Mouse (Mus musculus): ENCODE results near the gene Rpl18a.
"Not testable (repeated sequence)": the region's sequence is repeated elsewhere in the genome, so short reads cannot be mapped to it uniquely, and the experiment has no call there.

Rpl18a gene

DNA sequence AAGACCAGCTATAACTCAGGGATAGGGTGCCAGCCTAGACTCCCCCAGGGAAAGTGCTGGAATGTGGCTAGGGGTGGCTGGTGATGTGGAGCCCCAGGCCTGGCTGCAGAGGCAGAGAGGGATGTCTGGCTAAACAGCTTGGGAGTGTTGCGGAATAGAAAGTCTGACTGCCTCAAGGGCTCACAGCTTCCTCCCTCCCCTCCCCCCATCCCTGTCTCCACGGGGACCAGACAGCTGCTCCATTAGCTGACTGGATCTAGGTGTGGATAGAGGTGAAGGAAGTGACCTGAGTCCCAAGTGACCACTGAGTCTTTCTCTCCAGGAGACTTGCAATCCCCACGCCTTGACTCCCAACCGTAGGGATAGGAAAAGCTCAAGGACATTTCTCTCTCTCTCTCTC lies 5.9 kb upstream of the Rpl18a start:
- DNase-seq (ENCODE audit: low read depth, low spot score), result no peak

DNA sequence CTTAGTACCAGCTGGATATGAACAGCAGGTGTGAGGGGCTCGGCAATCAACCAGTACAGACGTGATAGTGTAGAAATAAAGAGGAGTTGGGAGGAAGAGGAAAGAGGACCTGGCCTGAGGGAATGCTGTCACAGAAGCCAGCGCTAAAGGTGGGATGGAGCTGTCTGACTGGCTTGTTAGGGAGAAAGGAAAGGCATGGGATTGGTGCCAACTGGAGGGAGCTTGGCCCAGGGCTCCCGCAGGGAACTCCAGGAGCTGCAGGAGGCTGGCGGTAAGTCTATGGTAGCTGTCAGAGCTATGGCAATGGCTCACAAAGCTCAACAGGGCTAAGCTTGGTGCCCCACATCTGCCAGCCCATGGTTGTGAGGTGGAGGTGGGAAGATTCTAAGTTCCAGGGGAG lies 5.0 kb upstream of the Rpl18a start:
- no peak for DNase-seq (ENCODE audit: low read depth, low spot score)

DNA sequence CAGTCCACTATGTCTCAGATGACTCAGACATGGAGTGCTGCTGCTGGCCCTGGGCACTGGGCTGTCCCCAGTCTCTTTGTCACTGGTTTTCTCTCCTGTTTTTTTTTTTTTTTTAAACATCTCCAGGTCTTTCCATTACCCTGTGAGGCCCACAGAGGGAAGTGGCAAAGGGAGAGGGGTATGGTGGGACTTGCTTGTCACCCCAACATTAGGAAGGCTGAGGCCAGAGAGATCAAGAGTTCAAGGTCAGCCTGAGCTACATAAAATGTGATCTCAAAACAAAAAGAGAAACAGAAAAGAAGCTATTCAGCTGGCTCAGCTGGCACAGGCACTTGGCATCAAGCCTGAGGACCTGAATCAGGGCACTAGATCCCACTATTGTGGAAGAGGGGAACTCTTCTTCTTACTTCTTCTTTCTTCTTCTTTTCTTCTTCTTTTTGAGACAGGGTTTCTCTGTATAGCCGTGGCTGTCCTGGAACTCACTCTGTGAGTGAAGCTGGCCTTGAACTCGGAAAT lies 3.7 kb upstream of the Rpl18a start:
- no peak for DNase-seq (ENCODE audit: low read depth, low spot score)

DNA sequence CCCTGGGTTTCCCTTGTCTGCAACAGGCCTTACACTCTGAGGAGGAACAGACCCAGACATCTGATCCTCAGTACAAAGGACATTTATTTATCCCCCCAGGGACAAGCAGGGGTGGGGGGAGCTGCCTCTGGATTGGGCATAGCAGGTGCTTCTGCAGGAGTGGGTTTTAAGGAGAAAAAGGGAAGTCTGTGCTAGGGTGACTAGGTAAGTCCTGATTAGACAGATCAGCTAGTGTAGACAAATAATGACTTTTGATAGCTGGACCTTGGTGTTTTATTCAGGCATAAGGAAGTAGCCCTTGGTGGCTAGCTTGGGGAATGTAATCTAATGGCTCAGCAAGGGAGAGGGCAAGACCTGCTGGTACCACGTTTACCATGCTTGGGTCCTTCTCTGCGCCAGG lies 2.0 kb upstream of the Rpl18a start:
- DNase-seq (ENCODE audit: low read depth, low spot score), result no peak

DNA sequence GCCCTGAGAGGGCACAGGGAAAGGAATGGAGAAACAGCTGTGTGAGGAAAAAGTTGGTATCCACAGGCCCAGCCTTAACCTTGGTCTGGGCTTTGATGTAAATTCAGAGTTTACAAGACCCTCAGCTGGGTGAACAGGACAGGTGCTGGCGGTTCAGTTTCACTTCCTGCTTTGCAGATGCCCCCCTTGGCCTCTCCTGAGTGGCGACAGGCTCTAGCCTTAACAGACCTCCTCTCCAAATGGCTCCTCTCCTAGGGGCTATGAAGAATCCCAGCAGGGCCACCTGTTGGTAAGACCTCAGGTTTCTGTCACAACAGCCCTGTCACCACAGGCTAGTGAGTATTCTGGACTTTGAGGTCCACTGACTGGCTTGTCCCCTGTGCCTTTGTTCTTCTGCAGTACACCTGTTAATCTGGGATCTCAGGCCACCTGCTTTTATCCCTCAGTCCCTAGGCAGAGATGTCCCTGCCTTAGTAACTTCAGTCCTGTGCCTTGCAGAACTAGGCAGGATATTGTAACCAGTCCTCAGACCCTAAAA lies 1.5 kb upstream of the Rpl18a start:
- DNase-seq (ENCODE audit: low read depth, low spot score), result no peak

DNA sequence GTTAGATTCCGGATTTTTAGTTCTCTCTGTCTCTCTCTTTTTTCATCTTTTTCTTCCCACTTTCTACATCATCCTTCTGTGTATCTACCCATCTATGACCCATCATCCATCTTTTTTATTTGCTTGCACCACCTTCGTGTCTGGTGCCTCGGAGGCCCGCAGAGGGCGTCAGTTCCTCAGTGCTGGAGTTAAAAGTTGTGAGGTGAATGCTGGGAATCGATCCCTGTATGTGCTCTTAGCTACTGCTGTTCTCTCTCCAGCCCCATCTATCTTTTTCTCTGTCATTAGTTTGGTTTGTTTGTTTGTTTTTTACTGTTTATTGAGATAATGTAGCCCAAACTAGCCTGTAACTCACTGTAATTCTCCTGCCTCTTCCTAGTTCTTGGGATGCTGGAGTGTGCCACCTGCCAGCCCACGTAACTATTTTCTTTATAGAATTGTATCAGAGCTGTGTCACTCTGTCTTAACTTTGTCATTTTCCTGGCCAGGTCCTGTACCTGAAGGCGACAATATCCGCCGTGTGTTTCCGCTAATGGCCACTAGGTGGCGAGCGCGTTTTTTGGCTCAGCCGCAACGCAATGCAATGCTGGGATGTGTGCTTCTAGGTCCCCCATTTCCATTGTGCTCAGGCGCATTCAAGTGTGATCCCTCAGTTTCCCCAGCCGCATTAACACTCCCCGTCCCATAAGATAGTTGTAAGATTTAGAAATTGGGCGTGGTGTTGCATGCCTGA lies 635 bp upstream of the Rpl18a start:
- no peak for DNase-seq (ENCODE audit: low read depth, low spot score)

DNA sequence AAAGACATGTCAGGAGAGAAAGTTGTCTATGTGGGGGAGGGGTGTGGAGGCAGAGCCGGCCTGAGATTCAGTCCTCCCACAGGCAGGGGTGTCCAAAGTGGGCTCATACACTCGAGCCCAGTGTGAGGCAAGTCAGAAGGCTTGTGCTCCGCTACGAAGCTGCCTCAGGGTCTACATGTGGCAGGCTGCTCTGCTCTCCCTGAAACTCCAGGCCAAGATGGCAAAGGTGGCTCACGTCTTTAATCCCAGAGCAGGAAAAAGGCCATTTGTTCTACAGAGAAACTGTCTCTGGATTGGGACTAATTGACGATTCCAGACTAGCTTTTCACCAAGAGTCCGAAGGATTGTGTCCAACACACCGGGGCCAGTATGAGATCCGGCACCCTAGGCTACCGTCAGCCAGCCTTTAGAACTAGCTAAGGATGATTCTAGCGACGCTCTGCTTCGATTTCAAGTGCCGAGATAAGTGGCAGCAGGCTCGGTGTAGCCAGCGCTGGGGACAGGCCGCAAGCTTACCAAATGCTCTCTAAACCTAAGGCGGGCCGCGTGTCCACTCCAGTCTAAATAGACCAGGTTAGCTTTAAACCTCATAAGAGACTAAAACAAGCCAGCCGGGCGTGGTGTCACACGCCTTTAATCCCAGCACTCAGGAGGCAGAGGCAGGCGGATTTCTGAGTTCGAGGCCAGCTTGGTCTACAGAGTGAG lies 744 bp downstream of the Rpl18a start:
- DNase-seq (ENCODE audit: low read depth, low spot score), result no peak

DNA sequence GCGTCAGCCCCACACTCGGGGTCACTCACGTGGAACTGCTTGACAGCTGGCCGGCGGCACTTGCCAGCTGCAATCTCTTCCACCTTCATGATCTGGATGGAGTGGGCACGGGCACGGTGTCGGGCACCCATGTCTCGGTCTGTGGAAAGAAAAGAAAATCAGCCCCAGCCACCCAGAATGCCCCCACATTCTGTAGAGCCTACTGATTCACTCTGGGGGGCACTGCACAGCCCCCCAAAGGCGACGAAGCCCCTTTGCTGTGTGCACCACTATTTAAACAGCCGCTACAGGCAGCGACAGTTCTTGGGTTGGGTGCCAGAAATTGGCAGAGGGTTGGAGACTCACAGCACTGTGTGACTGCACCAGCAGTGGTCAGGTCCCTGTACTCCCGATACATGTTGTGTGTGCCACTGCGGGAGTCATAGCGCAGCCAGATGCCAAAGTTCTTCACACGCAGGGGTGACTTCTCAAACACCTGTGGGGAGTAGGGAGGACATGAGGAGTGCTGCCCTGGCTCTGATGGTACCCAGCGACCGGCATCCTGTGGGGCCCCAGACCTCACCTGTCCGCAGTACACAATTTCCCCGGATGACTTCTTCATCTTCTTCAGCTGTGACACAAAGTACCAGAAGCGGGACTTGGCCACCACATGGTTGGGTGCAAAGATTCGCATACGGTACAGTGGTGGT lies 1.5 kb downstream of the Rpl18a start:
- not testable (repeated sequence) for DNase-seq (ENCODE audit: low read depth, low spot score)

DNA sequence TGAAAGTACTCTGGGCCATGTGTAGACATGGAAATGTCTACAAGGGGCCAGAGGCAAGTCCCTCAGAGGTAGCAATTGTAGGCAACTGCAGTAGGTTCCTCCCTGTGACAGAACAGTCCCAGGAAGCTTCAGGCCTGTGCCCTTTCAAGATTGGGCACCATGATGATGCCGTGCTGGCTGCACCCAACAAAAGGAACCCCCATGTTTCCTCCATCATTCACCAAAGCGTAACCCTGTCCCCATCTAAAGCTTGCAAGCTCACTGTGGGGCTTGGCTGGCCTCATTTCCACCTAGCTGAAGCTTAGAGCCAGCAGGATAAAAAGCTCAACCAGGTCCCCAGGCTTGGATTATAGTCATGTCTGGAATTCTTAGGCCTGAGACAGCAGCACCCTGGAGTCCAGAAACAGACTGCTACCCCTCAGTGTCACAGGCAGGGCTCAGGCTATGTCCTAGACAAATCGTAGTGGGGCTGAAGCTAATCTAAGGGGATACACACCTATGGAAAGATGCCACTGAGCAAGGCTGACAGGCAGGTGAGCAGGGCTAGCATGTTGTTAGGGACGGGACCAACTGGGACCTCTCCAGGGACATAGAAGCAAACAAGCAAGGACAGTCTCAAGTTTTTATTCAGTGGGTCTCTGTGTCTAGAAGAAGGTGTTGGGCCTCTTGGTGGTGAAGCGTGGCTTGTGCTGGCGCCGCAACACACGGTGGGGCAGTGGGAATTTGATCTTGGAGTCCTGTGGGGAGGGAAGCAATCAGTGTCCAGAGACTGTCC lies 2.3 kb downstream of the Rpl18a start:
- DNase-seq (ENCODE audit: low read depth, low spot score), result no peak

DNA sequence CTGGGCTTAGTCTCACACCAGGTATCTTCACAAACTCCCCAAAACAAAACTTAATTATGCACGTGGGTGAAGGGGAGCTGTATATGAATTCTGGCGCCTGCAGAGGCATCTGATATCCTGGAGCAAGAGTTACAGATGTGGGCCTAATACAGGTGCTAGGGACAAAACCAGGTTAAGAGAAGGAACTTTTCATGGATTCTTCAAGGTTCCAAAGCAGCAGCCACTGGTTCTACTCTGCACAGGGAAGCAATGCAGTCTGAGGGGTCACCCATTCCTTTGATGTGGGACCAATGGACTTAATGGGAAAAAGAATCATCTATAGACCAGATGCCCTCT lies 2.9 kb downstream of the Rpl18a start:
- no peak for DNase-seq (ENCODE audit: low read depth, low spot score)

DNA sequence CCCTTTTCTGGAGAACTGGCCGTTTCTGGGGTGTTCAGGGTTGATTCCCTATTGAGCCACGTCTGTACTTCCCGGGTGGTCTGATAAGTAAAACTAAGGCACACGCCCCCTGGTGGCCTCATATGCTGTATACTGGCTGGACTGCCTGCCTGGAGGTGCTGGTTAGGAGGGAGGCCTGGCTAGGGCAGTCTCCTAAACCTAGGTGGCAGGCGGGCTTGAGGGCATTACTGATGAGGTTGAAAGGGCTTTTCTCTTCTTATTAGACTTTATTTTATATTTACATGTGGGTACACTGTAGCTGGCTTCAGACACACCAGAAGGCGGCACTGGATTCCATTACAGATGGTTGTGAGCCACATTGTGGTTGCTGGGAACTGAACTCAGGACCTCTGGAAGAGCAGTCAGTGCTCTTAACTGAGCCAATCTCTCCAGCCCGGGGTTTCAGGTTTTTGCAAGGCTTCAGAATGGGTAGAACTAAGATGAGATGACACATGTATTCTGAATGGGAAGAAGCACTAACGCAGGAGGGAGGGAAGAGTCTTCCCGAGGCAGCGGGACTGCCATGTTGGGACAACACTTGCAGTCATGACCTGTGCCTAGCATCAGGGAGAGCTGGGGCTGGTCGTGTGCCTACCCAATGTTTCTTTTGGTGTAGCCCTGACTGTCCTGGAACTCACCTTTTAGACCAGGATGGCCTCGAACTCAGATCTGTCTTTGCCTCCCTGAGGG lies 3.4 kb downstream of the Rpl18a start:
- DNase-seq (ENCODE audit: low read depth, low spot score), result no peak

DNA sequence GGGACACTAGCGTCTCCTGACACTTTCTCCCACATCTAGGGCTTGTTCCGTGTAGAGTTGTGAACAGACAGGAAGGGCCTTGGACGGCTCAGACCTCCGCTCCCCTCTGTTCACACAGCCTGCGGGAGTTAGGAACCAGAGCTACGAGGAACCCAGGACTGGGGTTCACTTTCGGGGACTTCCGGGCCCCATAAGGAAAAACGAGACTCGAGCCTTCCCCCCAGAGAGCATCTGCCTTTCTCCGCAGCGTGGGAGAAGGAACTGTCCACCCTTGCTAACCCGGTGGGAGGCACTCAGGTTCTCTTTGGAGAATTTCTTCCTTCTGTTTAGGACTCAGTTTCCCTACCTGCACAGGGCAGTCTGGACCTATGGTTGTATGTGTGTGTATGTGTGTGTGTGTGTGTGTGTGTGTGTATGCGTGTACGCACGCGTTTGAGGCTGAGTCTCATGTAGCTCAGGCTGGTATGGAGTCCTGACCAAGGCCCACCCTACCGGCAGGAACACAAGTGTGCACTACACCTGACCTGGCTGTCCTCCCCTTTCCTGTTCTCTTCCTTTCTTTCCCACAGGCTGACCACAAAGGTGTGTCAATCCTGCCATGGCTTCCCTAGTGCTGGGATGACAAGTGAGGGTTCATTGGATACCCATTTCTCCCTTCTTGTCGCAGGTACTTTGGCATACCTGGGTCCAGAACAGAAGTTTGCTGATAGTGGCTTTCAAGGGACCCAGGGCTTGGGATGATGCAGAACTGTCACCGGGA lies 4.1 kb downstream of the Rpl18a start:
- DNase-seq (ENCODE audit: low read depth, low spot score), result no peak

DNA sequence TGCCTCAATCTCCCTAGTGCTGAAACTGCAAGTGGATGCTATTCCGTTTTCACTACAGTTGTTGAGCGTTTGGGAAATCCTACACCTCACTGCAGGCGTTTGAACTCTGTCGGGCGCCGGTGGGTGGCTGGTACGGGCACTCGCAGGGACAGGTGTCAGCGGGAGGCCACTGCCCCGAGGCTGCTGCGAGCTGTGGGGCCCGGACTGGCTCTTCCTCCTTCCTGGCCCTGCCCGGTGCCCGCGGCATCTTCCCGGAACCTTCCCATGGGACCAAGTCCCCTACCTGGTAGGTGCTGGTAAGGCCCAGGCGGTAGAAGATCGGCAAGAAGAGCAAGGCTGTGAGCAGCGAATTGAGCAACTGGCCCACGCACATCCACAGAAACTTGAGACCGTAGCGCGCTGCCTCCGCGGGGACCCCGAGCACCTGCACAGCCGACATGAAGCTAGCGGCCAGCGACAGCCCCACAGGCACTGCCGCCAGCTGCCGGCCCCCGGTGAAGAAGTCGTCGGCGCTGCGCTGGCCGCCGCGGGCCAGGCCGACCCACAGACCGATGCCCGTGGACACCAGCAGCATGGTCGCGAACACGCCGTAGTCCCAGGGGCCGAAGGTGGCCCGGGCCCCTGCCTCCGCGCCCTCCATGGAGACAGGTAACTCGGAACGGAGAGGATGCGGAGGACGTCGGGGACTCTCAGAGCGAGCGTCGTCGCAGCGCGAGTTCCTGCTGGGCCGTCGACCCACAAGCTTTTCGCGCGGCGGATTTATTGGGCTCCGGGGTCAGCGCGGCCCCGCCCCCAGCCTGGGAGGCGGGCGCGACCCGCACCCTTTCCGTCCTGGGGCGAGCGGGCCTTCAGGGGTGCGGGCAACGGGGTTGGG lies 5.0 kb downstream of the Rpl18a start, which contains the start of gene Slc5a5:
Gene Slc5a5, minus strand, starts transcription at position 736 of the 874 bp plus-strand sequence.
- no peak for DNase-seq (ENCODE audit: low read depth, low spot score)

DNA sequence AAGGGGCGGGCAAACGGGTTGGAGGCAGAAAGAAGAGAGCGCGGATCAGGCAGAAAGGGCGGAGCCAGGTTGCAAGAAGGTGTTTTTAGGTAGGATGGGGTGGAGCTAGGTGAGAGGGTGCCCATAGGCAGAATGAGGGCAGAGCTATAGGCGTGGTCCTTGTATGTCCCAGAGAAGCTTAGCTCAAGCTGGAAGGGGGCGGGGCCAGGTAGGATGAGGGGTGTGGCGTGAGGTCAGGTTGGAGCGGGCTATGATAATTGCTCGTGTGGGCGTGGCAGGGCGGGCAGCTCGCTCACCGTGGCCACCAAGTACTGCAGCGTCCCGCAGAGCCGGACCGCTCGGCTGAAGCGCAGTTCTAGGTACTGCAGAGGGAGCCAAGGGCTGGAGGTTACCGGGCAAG lies 5.9 kb downstream of the Rpl18a start:
- DNase-seq (ENCODE audit: low read depth, low spot score), result no peak

DNA sequence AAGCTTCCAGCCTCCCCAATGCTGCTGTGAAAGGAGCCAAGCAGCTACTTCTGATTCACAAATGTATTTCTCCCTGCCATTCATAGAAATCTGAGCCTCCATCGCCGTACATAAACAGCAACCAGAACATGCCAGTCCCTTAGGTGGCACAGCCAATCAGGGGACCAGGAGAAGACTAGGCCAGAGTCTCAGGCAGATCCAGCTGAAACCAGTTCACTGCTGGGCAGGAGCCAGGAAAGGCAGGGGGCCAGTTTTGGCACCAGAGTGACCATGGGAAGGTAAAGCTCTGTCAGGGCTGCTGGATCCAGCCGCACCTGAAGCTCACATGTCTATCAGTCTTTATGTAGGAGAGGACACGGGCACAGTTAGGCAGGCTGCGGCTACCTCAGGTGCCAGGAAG lies 6.6 kb downstream of the Rpl18a start:
- no peak for DNase-seq (ENCODE audit: low read depth, low spot score)

DNA sequence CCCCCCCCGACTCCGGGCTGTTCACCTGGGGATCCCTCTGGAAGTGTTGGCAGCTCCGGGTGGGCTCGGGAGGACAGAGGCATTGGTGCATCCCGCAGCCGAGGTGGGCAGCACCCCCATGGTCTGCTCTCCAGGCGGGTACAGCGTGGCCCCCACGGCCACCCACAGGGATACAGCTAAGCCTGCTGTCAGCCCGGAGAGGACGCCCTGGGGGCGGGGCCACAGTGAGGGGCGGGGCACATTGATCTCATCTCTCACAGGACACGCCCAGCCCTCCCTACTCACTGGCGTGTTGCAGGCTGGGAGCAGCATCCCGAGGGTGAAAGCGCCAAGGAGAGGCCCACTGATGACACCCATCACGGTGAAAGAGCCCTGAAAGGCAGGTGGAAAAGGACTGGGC lies 9.5 kb downstream of the Rpl18a start:
- no peak for DNase-seq (ENCODE audit: low read depth, low spot score)

DNA sequence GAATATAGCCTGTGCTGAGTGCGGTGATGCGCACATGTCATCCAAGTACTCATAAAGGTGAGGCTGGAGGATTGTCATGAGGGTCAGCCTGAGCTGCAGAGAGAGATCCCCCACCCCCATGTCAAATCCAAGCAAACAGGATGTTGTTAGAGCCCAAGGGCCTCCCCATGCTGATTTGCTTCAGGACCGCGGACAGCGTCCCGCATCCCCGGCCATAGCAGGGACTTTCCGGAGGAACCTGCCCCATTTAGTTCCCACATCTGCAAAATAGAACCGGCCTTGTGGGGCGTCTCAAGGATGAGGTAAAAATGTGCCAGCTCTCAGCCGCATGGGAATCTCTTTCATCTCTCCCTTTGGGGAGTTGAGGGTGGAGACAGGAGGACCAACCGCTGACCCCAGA lies 11.6 kb downstream of the Rpl18a start:
- DNase-seq (ENCODE audit: low read depth, low spot score), result no peak

DNA sequence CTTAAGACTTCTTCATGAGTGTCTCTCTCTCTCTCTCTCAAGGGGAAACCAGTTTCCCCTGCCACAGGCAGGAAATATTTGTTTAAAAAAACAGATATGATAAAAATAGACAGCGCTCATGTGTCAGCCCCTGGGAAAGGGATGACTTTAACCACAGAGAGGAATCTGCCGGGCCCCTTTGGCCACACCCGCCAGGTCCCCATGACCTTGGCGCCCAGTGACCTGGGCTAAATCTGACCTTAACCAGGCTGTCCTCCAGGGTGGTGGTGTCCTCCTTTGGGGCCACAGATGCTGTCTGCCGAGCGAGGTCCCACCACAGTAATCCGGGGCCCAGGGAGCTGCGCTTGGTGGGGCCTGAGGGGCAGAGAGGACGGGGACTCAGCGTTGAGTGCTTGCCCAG lies 12.5 kb downstream of the Rpl18a start:
- DNase-seq (ENCODE audit: low read depth, low spot score), result no peak

DNA sequence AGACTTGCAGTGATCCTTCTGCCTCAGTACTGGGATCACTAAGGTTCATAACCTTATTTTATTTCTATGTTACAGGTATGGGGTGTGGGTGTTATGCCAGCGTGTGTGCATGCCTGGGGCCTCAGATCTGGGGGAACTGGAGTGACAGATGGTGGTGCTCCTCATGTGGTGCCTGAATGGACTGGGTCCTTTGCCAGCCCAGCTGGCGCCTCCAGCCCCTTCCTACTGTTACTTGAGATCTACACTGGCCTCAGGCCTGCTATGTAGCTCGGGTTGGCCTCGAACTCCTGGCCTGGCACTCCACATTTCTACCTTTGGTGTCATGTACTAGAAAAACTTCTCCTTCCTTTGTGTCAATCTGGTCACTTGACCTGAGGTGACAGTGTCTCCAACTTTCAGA lies 13.0 kb downstream of the Rpl18a start:
- no peak for DNase-seq (ENCODE audit: low read depth, low spot score)
